Mouse (Mus musculus) limb, embryonic 10.5 days (tissue): Measurements from ENCODE around the gene Syn3. TPM values are rescaled to one million over a fixed set of nuclear protein-coding genes. Genes with fewer than 3 reads are reported as not detected.
A peak's percentile ranks its signal among the peaks of the same experiment; 100 is the strongest.

Experiments used
- DNase-seq: peaks from one replicate; pipeline ENCODE4 v3.0.0-alpha.2; 2017; ENCODE audit warnings: low spot score
- H3K27ac ChIP-seq: fragments of 300-500 bp; sonication (generic); 2 replicates; pipeline ENCODE4 v1.5.1; 2016; ENCODE audit warnings: mild to moderate bottlenecking
- H3K27me3 ChIP-seq: fragments of 300-500 bp; sonication (generic); 2 replicates; pipeline ENCODE4 v1.6.1; 2016; ENCODE audit warnings: low read depth, mild to moderate bottlenecking; ENCODE audit not compliant: poor library complexity, severe bottlenecking
- H3K36me3 ChIP-seq: fragments of 300-500 bp; sonication (generic); 2 replicates; pipeline ENCODE4 v1.6.1; 2016; ENCODE audit warnings: mild to moderate bottlenecking, moderate library complexity
- H3K4me1 ChIP-seq: fragments of 300-500 bp; sonication (generic); 2 replicates; pipeline ENCODE4 v1.6.1; 2016
- H3K4me3 ChIP-seq: fragments of 300-500 bp; sonication (generic); 2 replicates; pipeline ENCODE4 v1.5.1; 2016; ENCODE audit warnings: mild to moderate bottlenecking, moderate library complexity
- H3K9me3 ChIP-seq: fragments of 300-500 bp; sonication (generic); replicated peaks from 2 replicates; pipeline ENCODE4 v1.6.1; 2016; ENCODE audit warnings: mild to moderate bottlenecking
- WGBS: fragments of 180-500 bp; shearing (Covaris S2); methylation state at CpG from one replicate; pipeline ENCODE4 v1.1.7; 2016; 5-methylcytosine and 5-hydroxymethylcytosine counted together
- polyA plus RNA-seq: library from polyadenylated mRNA; unstranded; fragments of >200 nt; fragmentation: Nextera tagmentation; extraction: Ambion mirVana; gene quantifications from 2 replicates; pipeline ENCODE4 v1.2.1, GENCODE M21; 2016

Gene Syn3
- polyA plus RNA-seq, 1 experiment from 2014 or later, result 3.6 TPM

DNA sequence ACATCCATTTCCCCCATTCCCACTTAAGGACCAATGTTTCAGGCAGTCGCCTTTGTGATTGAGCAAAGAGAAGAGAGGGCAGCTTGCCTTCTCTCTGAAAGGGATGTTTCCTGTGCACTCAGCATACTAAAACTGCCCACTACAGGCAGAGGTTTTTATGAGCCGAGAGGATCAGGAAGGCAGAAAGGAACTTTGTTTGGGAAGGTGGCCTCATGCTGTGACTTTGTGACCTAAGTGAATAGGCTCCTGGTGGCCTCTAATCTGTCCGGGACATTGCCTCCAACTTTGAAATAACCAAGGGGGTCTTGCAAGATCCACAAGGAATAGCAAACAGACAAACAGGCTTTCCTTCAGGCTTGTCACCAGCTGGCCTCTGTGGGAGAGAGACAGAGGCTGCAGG, 179.2 kb downstream of the Syn3 start:
- no peaks in the 10 kb centered on the region for H3K27me3 ChIP-seq
- H3K4me1 ChIP-seq, result peaks cover 49% of the 10 kb centered on the region
- no peak overlapping the region for H3K4me3 ChIP-seq
- DNase-seq, result no peak
- H3K36me3 ChIP-seq, result no peaks in the 10 kb centered on the region
- no peak overlapping the region for H3K27ac ChIP-seq
- 43% methylated on average over 3 of the region's 3 CpGs for WGBS
- H3K9me3 ChIP-seq, result no peaks in the 10 kb centered on the region

DNA sequence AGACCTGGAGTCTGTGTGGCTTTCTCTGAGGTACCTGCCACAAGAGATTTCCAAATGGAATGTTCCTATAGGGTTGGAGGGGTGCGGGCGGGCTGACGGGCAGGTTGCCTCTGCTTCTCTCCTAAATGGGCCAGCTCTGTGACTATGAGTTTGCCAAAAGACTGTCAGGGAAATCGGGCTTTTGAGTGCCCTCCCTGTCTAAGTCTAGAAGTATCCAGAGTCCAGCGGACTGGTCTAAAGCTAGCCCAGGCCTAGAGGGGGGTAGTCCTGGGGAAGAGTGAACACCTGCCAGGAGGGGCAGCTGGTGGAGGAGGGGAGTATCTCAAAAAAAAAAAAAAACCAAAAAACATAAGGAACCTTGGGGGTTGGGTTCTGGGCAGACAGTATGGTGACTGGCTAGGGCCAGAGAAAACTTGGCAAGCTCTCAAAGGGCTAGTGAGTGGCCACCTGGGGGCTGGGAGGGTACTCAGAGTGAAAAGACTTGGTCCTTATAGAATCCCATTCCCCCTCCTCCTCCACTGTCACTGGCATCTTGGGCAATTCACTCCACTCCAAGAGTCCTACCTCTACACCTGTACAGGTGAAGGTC, 180.1 kb downstream of the Syn3 start:
- DNase-seq, result no peak
- H3K27ac ChIP-seq, result no peak overlapping the region
- H3K9me3 ChIP-seq, result no peaks in the 10 kb centered on the region
- H3K4me3 ChIP-seq, result no peak overlapping the region
- no peaks in the 10 kb centered on the region for H3K36me3 ChIP-seq
- H3K4me1 ChIP-seq, result peaks cover 53% of the 10 kb centered on the region
- H3K27me3 ChIP-seq, result no peaks in the 10 kb centered on the region
- 89% methylated on average over 5 of the region's 5 CpGs for WGBS

DNA sequence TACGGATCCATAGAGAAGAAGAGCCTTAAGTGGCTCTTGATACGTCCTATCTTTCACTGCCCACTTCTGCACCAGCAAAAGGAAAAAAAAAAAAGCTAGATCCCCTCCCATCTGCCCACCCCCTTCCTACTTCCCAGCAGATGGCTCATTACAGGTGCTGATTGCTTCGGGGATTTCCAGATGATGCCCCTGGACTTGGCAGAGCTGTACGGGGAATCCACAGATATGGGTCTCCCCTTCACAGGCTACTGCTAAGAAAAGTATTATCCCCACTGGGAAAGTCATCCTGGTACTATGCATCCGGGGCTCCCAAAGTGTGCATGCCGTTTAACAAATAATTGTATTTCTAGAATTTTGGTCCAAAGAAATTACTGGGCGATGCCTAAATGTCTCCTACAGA, 181.1 kb downstream of the Syn3 start:
- H3K27ac ChIP-seq, result no peak overlapping the region
- WGBS, result 88% methylated on average over 7 of the region's 7 CpGs
- no peaks in the 10 kb centered on the region for H3K27me3 ChIP-seq
- no peaks in the 10 kb centered on the region for H3K9me3 ChIP-seq
- no peak for DNase-seq
- H3K4me3 ChIP-seq, result no peak overlapping the region
- peaks cover 45% of the 10 kb centered on the region for H3K4me1 ChIP-seq
- H3K36me3 ChIP-seq, result 0 out of 2 replicates have a peak, but pooled peaks cover 5% of the 10 kb centered on the region

DNA sequence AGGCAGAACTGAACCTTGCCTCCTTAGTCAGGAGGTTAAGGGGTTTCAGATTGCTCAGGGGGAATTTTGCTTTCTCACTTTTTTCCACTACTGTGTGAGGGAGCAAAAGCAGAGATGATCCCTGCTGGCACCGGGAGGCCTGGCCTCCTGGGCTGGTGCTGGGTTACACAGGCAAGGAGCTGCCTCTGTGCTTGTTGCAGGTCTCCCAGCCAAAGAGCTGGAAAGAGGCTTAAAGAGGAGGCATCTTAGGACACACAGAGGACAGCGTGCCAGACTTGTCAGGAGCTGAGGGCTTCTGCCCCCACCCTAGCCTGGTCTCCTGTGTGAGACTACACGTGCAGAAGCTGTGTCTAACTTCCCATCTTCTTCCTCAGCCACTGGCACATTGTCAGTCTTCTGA, 183.2 kb downstream of the Syn3 start:
- peaks cover 28% of the 10 kb centered on the region for H3K4me1 ChIP-seq
- DNase-seq, result no peak
- H3K9me3 ChIP-seq, result no peaks in the 10 kb centered on the region
- no peak overlapping the region for H3K4me3 ChIP-seq
- no peaks in the 10 kb centered on the region for H3K27me3 ChIP-seq
- H3K27ac ChIP-seq, result peak overlapping the region; percentile 42; the same call in 1 of the 2 replicates
- 37% methylated on average over 3 of the region's 3 CpGs for WGBS
- 0 out of 2 replicates have a peak, but pooled peaks cover 5% of the 10 kb centered on the region for H3K36me3 ChIP-seq

DNA sequence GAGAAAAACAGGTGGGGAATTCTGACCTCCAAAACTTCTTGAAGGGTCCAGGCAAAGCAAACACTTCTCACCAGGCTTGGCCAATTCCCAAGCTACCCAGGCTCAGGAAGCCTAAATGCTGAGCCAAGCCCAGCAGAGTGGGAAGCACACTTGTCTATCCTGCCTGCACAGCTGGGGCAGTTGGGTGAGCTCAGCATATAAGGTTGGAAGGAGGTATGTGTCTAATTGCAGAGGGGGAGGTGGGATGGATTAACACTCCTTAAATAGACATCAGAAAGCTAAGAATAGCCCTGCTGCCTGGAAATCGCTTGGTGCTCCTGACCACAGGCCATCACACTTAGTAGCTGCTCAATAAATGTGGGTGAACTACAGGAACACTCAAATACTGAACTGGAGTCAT, 185.2 kb downstream of the Syn3 start:
- Histone ChIP-seq H3K27me3 (no peaks in the 10 kb centered on the region), H3K36me3 (peaks cover 14% of the 10 kb centered on the region; the same call in 1 of the 2 replicates), H3K9me3 (no peaks in the 10 kb centered on the region), H3K27ac (no peak overlapping the region), H3K4me1 (peaks cover 16% of the 10 kb centered on the region), H3K4me3 (no peak overlapping the region)
- WGBS, result 79% methylated on average over 1 of the region's 1 CpGs
- no peak for DNase-seq

DNA sequence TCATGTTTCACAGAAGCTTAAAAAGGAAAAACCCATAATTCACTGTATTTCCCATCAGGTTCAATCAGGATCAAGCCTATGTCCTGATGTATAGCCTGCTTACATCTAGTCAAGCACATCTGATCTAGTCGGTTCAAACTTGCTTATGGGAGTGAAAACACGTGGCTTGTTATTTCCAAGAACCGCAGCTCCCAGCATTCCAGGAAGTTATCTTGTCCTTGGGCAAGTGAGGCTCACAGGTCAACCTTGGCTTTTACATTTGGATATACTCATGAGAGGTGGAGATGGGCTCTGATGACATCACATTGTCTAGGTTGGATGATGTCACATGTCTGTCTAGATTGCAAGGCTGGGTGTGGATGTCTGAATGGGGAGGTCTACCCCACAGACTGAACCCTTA, 185.7 kb downstream of the Syn3 start:
- 90% methylated on average over 3 of the region's 3 CpGs for WGBS
- Histone ChIP-seq H3K27me3 (no peaks in the 10 kb centered on the region), H3K36me3 (peaks cover 19% of the 10 kb centered on the region), H3K27ac (no peak overlapping the region), H3K4me1 (peaks cover 16% of the 10 kb centered on the region), H3K4me3 (no peak overlapping the region), H3K9me3 (no peaks in the 10 kb centered on the region)
- no peak for DNase-seq

DNA sequence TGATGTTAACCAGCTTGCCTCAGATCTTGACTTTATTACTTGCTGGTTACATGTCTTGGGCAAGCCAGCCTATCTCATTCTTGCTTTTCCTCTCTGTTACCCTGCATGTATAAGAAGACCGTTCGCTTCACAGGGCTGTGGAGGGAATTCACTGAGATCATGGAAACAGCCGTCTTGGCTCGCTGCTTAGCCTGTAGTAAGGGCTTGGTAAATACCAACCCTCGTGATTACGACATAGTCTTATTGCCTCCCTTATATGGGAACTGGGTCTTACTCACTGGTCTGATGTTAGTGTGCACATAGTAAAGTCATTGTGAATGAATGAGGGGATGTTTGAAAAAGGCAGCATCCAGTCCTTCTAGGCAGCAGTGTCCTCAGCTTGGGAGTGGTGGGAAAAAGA, 188.2 kb downstream of the Syn3 start:
- no peak overlapping the region for H3K4me3 ChIP-seq
- no peak overlapping the region; the same call in 1 of the 2 replicates for H3K27ac ChIP-seq
- H3K27me3 ChIP-seq, result no peaks in the 10 kb centered on the region
- peaks cover 41% of the 10 kb centered on the region for H3K36me3 ChIP-seq
- no peak for DNase-seq
- 77% methylated on average over 6 of the region's 6 CpGs for WGBS
- H3K9me3 ChIP-seq, result no peaks in the 10 kb centered on the region
- peaks cover 13% of the 10 kb centered on the region for H3K4me1 ChIP-seq

DNA sequence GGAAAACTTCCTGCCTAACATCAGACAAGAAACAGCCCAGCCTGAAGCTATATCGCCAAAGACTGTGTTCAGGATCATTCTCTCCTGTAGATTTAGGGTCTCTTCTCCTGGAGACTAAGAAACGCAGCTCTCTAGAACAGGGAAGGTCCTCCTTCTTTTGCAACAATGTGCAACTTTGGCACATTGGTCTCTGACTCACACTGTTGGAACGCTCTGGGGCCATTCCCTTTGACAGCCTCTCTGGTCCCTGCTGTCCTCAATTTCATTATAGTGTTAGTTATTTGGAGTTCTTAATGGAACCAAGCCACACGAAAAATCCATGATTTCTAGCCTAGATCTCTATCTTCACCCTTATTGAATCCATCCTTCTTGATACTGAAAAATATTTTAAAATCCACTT, 191.5 kb downstream of the Syn3 start:
- Histone ChIP-seq H3K4me3 (no peak overlapping the region), H3K9me3 (no peaks in the 10 kb centered on the region), H3K36me3 (peaks cover 37% of the 10 kb centered on the region), H3K27ac (no peak overlapping the region), H3K27me3 (no peaks in the 10 kb centered on the region), H3K4me1 (peaks cover 29% of the 10 kb centered on the region)
- 90% methylated on average over 4 of the region's 4 CpGs for WGBS
- DNase-seq, result no peak

DNA sequence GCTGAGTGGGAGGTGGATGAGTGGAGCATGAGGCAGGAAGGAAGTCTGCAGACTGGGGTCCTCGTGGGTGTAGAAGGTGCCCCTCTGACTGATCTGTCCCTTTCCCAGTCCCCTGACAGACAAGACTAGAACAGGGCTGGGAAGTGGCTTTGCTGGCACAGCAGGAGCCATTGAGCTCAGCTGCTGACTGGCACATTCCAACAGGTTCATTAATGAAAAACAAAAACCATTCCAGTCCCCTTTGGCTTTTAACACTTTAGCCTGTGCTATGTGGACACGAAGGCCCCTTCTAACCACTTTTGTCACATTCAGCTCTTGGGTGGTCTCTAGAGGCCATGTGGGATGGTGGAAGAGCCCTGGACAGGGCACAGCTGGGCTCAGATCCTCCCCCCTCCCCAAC, 194.1 kb downstream of the Syn3 start:
- H3K27me3 ChIP-seq, result no peaks in the 10 kb centered on the region
- no peaks in the 10 kb centered on the region for H3K9me3 ChIP-seq
- DNase-seq, result no peak
- H3K4me1 ChIP-seq, result peaks cover 52% of the 10 kb centered on the region
- no peak overlapping the region for H3K4me3 ChIP-seq
- WGBS, result 16% methylated on average over 2 of the region's 2 CpGs
- H3K27ac ChIP-seq, result 0 out of 2 replicates have a peak overlapping the region, but pooled peaks have one; percentile 39
- H3K36me3 ChIP-seq, result peaks cover 37% of the 10 kb centered on the region

DNA sequence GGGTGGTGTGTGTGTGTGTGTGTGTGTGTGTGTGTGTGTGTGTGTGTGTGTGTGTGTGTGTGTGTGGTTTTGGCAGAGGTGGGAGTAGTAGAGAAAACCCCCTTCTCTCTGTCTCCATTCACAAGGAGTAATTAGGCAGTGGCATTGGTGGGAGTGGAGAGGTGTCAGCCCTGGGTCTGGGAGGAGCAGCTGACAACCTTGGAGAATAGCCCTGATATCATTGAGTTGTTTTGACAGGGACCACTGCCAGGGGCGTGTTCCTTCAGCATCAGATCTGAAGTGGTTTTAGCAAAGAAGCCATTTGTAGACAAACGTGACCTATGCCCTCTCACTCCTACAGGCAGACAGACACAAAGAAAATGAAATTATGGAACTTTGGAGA, 195.2 kb downstream of the Syn3 start:
- 87% methylated on average over 2 of the region's 2 CpGs for WGBS
- peaks cover 9% of the 10 kb centered on the region for H3K27me3 ChIP-seq
- no peaks in the 10 kb centered on the region for H3K9me3 ChIP-seq
- peaks cover 52% of the 10 kb centered on the region for H3K4me1 ChIP-seq
- H3K27ac ChIP-seq, result no peak overlapping the region
- H3K36me3 ChIP-seq, result peaks cover 27% of the 10 kb centered on the region
- DNase-seq, result no peak
- peak overlapping the region; percentile 84; the same call in 1 of the 2 replicates for H3K4me3 ChIP-seq

DNA sequence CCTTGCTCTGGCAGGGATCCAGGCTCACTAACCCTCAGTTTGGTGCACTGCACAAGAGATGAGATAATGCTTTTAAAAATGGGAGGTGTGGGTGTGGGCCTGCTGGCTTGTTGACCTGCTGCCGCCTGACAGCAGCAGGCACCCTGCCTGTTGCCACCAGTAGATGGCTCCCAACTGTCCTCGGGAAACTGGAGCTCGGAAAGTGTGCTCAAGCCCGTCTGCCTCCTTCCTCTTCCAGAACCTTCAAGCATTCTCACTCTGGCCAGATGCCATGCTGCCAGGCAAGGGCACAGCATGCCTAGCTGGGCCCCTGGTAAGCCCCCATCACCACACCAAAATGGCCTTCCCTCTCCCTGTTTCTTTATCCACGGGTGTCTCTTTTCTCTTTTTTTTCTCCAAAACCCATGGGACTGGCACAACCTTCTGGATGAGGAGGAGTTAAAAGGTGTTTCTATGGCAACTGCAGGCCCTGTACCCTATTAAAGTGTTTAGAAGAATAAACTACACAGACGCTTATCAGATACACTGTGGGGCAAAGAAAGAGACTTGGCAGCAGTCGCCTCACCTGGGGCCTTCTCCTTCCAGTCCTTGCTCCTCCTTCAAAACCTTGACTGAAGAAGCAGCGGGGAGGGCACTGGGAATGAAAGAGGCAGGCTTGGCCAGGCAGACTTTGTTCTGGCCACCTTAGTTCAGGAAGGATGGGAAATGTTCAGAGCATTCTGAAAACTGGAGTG, 195.8 kb downstream of the Syn3 start:
- Histone ChIP-seq H3K4me3 (peak overlapping the region; percentile 84), H3K4me1 (peaks cover 52% of the 10 kb centered on the region), H3K36me3 (peaks cover 22% of the 10 kb centered on the region), H3K9me3 (no peaks in the 10 kb centered on the region), H3K27me3 (peaks cover 15% of the 10 kb centered on the region), H3K27ac (peak overlapping the region; percentile 19; the same call in 1 of the 2 replicates)
- DNase-seq, result peak; percentile 60
- 34% methylated on average over 8 of the region's 8 CpGs for WGBS

DNA sequence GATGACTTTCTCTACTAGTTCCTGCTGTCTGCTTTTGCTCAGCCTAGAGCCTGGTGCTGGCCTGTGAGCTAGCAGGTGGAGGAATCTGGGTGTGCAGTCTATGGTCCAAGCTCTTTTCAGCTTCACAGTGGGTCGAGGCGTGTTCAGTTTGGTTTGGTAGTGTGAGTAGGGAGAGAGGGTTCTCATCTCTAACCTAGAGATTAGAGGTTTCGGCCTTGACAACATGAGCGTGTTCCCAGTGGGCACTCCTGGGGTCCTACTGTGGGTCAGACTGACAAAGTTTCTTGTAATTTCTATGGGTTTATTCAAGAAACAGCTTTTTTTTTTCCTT, 196.4 kb downstream of the Syn3 start:
- peaks cover 52% of the 10 kb centered on the region for H3K4me1 ChIP-seq
- H3K9me3 ChIP-seq, result no peaks in the 10 kb centered on the region
- peaks cover 21% of the 10 kb centered on the region for H3K27me3 ChIP-seq
- peak overlapping the region; percentile 91; the same call in 1 of the 2 replicates for H3K27ac ChIP-seq
- peak overlapping the region; percentile 84 for H3K4me3 ChIP-seq
- peaks cover 15% of the 10 kb centered on the region for H3K36me3 ChIP-seq
- no peak for DNase-seq
- 74% methylated on average over 4 of the region's 4 CpGs for WGBS

DNA sequence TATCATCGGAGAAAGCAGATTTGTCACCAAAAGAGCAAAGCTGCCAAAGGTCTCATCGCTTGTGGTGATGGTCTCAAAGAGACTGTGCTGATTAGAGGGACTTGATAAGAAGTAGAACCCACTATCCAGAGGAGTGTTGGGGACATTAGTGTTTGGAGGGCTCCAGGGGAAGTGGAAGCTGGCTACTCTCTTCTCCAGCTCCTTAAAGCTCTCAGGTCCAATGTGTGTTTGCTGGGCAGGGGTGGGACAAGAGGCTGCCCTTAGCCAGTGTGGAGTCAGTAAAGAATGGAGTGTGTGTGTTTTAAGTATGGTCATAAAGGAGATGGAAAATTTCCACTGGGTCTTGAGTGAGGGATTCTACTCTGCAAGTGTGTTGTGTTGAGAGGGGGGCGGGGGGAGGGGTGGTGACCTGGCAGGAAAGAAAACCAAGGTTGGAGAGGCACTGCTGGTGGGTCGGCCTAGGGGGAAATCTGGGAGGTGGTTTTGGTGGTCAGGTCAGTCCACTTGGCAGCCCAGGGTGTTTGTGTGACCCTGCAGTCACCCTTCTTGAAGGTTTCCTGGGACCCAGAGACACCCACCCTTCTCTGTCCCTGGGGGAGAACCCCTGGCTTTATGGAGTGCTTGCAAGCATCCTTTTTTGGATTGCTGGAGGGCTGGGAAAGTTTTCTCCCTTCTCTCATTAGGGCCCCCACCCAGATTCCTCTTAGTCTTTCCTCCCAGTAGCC, 196.9 kb downstream of the Syn3 start:
- H3K4me1 ChIP-seq, result peaks cover 52% of the 10 kb centered on the region
- peaks cover 23% of the 10 kb centered on the region for H3K27me3 ChIP-seq
- peak overlapping the region; percentile 84 for H3K4me3 ChIP-seq
- H3K27ac ChIP-seq, result peak overlapping the region; percentile 91
- 20% methylated on average over 4 of the region's 4 CpGs for WGBS
- peaks cover 11% of the 10 kb centered on the region for H3K36me3 ChIP-seq
- no peak for DNase-seq
- no peaks in the 10 kb centered on the region for H3K9me3 ChIP-seq
